Mouse (Mus musculus) embryo, embryonic 11 days (tissue): ENCODE measurements around the gene Cirbp.

Source experiments
- DNase-seq: peaks from one replicate; pipeline ENCODE4 v3.0.0-alpha.2; 2015

Gene Cirbp

DNA sequence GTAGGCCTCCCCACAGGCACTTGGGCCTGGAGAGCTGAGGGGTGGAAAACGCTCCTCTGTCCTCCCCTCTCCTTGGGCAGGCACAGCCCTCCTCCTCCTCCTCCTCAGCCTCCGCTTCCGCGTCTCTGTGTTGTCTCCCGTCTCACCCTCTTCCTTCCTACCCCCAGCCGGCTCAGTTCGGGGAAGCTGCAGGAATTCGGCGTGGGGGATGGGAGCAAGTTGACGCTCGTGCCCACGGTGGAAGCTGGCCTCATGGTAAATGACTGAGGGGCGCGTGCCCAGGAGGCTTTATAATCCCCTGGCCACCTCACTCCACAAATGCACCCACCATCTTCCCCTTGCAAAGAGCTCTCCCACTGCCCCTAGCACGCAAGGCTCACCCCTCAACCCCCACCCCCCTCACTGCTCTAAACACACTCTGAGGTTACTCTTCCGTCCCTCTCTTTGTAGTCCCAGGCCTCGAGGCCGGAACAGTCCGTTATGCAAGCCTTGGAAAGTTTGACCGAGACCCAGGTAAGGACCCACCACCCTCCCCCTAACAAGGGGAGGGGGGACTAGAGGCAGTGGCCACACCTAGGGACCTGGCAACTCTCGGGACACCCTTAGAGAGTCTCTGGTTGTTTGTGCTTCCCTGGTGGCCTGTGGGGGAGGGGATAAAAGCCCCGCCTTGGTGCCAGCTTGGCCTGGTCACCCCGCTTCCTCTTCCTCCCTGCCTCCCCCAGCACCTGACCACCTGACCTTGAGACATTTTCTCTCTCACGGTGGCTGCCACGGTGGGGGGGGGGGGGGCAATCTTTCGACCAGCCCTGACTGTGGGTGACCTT lies 14.4 kb upstream of the Cirbp start:
- peak; percentile 69 for DNase-seq

DNA sequence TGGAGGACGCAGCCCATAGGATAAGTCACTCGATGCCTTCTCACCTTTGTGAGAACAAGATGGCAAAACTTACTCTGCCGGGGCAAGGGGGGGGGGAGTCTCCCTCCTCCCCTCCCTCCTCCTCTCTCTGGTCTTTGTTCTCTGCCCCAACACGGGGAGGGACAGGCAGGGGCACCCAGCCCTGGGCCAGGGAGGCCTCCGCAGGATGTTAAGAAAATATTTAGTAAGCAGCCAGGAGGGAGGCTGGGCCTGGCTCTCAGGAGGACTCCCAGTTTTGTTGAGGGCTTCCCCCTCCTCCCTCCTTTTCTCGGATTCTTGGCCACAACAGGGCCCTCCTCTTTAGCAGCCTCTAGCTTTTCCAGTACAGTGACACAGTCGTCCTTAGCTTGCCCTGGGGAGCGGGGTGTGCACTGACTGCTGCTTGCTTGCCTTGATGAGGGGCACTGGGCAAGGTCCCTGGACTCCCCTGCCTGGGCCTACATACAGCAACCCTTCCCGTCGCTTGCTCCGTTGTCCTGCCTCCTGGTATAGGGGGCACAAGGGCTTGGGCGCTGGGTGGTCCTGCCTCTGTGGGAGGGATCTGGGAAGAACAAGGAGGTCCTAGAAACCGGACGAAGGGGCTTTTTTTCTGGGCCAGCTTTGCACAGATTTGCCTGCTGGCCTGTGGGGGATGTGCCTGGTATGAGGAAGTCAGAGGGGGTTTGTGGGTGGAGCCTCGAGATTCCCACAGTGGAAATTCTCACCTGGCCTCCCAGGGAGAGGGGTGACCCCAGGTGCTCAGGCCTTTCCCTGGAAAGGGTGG lies 13.5 kb upstream of the Cirbp start:
- peak; percentile 68 for DNase-seq

DNA sequence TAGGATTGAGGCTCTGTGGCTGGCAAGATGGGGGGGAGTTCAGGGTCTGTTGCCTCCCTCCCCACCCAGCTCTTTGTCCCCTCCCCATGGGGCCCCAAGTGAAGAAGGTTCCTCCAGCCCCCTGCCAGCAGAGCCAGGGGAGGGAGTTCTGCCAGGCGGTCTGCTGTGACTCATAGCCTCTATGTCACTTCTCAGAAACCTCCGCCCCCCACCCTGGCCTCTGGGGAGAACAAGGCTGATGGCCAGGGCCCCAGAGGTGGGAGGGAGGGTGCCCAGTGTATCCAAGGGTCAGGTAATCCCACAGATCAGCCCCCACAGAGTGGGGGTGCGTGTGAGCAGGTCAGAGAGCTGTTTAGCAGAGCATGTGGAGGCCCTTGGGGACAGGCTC lies 12.9 kb upstream of the Cirbp start:
- no peak for DNase-seq

GRCm38 (mm10) chr10:80153713-80154112 lies 12.1 kb upstream of the Cirbp start:
- no peak for DNase-seq

GRCm38 (mm10) chr10:80154384-80154783 lies 11.4 kb upstream of the Cirbp start:
- DNase-seq: no peak

- no peak for DNase-seq
Observed at GRCm38 (mm10) chr10:80155277-80155676, 10.5 kb upstream of the Cirbp start.

DNA sequence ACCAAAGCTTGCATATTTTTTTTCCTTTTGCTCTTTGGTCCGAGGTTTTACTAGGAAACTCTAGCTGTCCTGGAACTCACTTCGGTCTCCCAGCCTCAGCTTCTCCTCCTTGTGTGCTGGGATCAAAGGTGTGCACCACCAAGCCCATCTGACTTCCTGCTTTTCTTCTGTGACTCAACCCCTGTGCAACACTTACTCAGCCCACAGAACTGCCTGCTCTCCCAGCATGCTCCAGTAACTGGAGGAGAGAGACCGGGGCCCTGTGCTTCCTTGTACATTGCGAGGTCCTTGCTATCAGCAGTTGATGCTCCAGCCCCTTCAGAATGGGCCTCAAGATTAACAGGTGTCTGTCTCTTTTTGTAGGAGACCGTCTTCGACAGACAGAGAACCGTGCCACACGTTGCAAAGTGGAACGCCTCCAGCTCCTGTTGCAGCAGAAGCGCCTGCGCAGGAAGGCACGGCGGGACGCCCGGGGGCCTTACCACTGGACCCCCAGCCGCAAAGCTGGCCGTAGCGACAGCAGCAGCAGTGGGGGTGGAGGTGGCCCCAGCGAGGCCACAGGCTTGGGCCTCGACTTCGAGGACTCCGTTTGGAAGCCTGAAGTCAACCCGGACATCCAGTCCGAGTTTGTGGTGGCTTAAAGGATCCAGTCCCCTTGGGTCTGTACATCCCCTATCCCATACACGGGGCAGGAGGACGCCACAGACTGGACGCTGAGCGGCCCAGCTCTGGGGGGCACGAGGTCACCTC lies 9.6 kb upstream of the Cirbp start:
- DNase-seq: no peak

GRCm38 (mm10) chr10:80156752-80157053 lies 9.1 kb upstream of the Cirbp start:
- no peak for DNase-seq

- no peak for DNase-seq
Observed at GRCm38 (mm10) chr10:80157141-80157929, 8.4 kb upstream of the Cirbp start.

DNA sequence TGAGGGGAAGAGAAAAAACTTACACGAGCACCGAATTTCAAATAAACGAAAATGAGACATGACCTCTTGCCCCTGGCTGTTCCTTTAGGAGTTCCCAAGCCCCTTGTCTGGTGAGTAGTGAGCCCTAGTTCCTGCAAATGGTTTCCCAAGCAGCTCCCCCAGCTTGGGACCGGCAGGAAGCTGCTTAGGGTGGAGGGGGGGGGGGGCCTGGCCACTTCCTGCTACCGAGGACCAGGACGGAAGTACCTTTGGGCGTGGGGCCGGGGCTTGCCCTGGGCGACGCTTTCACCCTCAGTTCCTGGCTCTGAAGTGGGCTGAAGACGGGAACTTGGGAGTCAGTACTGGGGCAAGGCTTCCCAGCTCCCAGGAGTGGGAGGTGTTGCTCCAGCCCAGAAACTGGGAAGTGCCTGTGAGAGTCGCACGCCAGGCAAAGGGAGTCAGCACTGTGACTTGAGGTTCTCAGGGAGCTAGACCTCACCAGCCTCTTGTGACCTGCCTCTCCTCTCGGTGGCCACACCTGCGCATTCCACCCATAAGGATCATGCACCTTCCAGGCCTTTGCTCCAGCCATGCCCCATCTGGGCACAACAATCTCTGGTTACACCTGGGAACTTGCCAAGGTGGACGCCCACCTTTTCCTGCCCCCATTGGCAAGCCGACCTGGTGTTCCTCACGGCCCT lies 7.3 kb upstream of the Cirbp start:
- peak; percentile 71 for DNase-seq

DNA sequence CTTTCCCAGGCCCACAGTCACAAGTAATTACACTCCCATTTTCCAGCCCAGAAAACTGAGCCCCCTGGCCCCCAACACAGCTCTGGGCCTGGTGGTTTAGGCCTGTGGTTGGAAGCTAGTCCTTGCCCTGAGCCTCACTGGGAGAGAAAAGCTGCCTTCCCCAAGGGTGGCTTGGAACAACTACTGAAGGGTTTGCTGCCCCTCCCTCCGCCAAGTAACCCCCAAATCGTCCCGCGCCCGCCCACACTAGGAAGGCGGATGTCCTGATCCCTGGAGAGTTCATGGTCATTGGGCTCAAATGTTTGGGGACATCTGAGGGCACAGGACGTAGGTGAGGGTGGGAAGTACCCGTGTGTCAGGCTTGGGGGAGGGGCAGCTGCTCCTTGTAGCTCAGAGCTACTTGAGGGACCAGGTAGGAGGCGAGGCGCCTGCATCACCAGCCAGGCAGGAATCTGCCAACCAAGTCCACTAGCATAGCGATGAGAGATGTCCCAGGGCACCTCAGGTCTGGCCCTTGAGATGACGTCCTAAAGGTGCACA lies 6.7 kb upstream of the Cirbp start:
- peak; percentile 74 for DNase-seq

GRCm38 (mm10) chr10:80159561-80160454 lies 6.0 kb upstream of the Cirbp start:
- peak; percentile 100 for DNase-seq

GRCm38 (mm10) chr10:80160455-80161371 lies 5.1 kb upstream of the Cirbp start:
- peak; percentile 83 for DNase-seq

GRCm38 (mm10) chr10:80161522-80162242 lies 4.1 kb upstream of the Cirbp start:
- peak; percentile 83 for DNase-seq

DNA sequence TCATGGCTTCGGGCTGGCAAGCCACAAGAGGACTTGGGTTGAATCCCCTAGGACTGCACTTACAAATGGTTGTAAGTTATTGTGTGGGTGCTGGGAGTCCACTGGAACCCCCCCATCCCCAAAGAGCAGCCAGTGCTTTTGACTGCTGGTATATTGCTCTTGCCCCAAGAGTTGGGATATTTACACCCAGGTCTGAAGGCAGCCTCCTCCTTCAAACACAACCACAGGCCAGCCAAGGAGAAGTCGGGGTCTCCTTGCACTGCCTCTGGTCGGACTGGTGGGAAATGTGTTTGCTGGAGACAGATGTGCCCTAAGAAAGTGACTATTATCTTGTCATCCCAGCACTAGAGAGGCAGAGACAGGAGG lies 3.6 kb upstream of the Cirbp start:
- no peak for DNase-seq

DNA sequence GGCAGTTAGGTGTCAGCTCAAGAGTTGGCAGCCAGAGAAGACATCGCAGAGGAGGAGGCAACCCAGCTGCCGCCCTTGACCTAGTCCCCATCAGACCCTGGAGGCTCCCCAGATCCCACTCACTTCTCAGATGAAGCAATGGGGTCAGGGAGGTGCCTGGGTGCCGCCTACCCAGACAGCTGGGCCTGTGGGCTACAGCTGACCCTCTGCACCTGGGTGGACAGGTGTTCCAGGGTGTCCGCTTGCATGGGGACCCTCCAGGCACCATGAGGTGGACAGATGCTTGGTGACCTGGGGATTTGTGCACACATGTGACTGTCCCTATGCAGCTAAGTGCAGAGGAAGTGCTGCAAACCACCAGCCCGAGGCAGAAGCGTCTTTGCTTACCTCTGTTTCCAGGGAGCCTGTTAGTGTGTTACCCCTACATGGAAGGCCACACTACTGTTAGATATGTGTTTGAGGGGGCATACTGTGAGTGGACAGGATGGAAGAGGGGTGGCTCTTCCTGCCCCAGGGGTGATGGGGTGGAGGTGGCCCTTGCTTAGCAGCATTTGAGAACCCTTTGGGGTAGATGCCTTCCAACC lies 3.0 kb upstream of the Cirbp start:
- DNase-seq: no peak

- DNase-seq: no peak
Observed at GRCm38 (mm10) chr10:80163721-80164120, 2.1 kb upstream of the Cirbp start.

DNA sequence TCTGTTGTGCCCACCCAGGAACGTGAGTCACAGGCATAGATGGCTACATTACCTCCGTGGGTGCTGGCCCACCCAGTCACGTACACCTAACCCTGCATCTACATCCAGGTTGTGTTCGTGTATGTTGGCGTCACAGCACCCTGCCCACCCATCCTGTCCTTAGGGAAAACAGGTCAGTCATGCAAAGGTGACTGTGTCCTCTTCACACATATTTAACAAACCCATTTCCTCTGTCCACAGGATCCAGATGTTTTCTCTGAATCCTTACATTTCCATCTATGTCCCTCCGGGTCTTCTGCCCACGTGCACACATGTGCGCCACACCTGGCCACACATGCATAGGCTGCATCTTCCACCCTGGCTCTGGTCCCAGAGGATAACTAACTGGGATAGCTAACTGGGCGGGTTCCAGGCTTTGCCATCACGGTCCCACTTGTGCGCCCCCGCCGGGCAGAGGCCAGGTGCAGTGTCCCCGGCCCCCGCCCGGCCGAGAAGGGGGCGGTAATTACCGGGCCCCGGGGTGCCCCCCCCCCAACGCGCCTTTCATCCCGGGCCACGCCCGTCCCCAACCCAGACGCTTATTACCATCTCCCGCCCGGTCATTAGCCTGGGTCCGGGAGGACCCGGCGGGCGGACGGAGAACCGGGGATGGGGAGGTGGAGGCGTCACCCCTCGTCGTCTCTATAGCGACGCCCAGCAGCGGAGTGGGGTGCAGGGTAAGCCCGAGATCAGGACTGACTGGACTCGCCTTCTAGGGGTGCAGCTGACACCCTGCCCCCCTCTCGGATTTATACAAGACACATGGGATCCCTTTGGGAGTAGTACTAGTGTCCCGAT lies 1.4 kb upstream of the Cirbp start:
- peak; percentile 32 for DNase-seq
